Mouse (Mus musculus) midbrain, postnatal 0 days (tissue): ENCODE data around the gene Macrod1. TPM values are rescaled to one million over a fixed set of nuclear protein-coding genes. Genes with fewer than 3 reads are reported as not detected.

Experiments
- ATAC-seq: fragments of 200-750 bp; cut with Nextera tagmentation; 2 replicates; pipeline ENCODE4 v1.8.0; 2017; ENCODE audit warnings: moderate number of reproducible peaks, mild to moderate bottlenecking, moderate TSS enrichment, moderate library complexity; ENCODE audit not compliant: low FRiP score
- DNase-seq: peaks from one replicate; pipeline ENCODE4 v3.0.0-alpha.2; 2015; ENCODE audit warnings: low spot score
- H3K27ac ChIP-seq: fragments of 300-500 bp; sonication (generic); 2 replicates; pipeline ENCODE4 v1.5.1; 2014; ENCODE audit warnings: low read depth, mild to moderate bottlenecking, low read length, mixed read lengths
- H3K27me3 ChIP-seq: fragments of 300-500 bp; sonication (generic); 2 replicates; pipeline ENCODE4 v1.6.1; 2014; ENCODE audit warnings: low read length, control low read depth, mixed read lengths; ENCODE audit not compliant: insufficient read depth
- H3K36me3 ChIP-seq: fragments of 300-500 bp; sonication (generic); 2 replicates; pipeline ENCODE4 v1.6.1; 2014; ENCODE audit warnings: low read length, control low read depth, mixed read lengths; ENCODE audit not compliant: insufficient read depth
- H3K4me1 ChIP-seq: fragments of 300-500 bp; sonication (generic); 2 replicates; pipeline ENCODE4 v1.6.1; 2014; ENCODE audit warnings: mild to moderate bottlenecking, control low read depth, antibody characterized with exemption, low read length, mixed read lengths; ENCODE audit not compliant: insufficient read depth
- H3K4me2 ChIP-seq: fragments of 300-500 bp; sonication (generic); 2 replicates; pipeline ENCODE4 v1.6.1; 2014; ENCODE audit warnings: low read depth, mild to moderate bottlenecking, low read length, mixed read lengths; ENCODE audit not compliant: poor library complexity, severe bottlenecking
- H3K4me3 ChIP-seq: fragments of 300-500 bp; sonication (generic); 2 replicates; pipeline ENCODE4 v1.5.1; 2014; ENCODE audit warnings: low read depth, mild to moderate bottlenecking, low read length, moderate library complexity
- H3K9ac ChIP-seq: fragments of 300-500 bp; sonication (generic); replicated peaks from 2 replicates; pipeline ENCODE4 v1.6.1; 2014; ENCODE audit warnings: mild to moderate bottlenecking, low read length, moderate library complexity, mixed read lengths; ENCODE audit not compliant: poor library complexity, severe bottlenecking
- H3K9me3 ChIP-seq: fragments of 300-500 bp; sonication (generic); 2 replicates; pipeline ENCODE4 v1.6.1; 2016; ENCODE audit warnings: low read length, control low read depth
- CTCF ChIP-seq: IDR thresholded peaks from 2 replicates; pipeline ENCODE4 v1.5.1; 2016; ENCODE audit warnings: antibody characterized with exemption, mild to moderate bottlenecking
- WGBS: fragments of 180-500 bp; shearing (Covaris S2); extraction: QIAGEN DNeasy Blood & Tissue Kit; methylation state at CpG from one replicate; pipeline ENCODE4 v1.1.7; 2014; 5-methylcytosine and 5-hydroxymethylcytosine counted together
- polyA plus RNA-seq: library from polyadenylated mRNA; unstranded; fragments of >200 nt; fragmentation: Nextera tagmentation; extraction: Ambion mirVana; gene quantifications from 2 replicates; pipeline ENCODE4 v1.2.1, GENCODE M21; 2015
- total RNA-seq: library from RNA; depleted of rRNA; stranded (reverse); fragments of >200 nt; gene quantifications from 2 replicates; pipeline ENCODE4 v1.2.3, GENCODE M21; 2014

The Macrod1 gene
- total and polyA plus RNA-seq, 2 experiments from 2014 or later, result 1.4 to 6.2 TPM

GRCm38 (mm10) chr19:7142207-7142915 lies 85.8 kb downstream of the Macrod1 start:
- peaks cover 17% of the 10 kb centered on the region for H3K4me1 ChIP-seq
- H3K27ac ChIP-seq, result no peak overlapping the region
- H3K36me3 ChIP-seq, result no peaks in the 10 kb centered on the region
- DNase-seq (no peak), ATAC-seq (no peak)
- H3K4me3 ChIP-seq, result no peak overlapping the region
- H3K9ac ChIP-seq, result no peak overlapping the region
- H3K9me3 ChIP-seq, result no peaks in the 10 kb centered on the region
- no peaks in the 10 kb centered on the region for H3K27me3 ChIP-seq
- WGBS, result 46% methylated on average over 5 of the region's 5 CpGs
- no peak for TF ChIP-seq CTCF
- no peak overlapping the region for H3K4me2 ChIP-seq

- 7% methylated on average over 20 of the region's 20 CpGs for WGBS
- Histone ChIP-seq H3K9ac (peak overlapping the region; percentile 26), H3K4me2 (peak overlapping the region; percentile 46), H3K4me1 (peaks cover 17% of the 10 kb centered on the region), H3K27me3 (no peaks in the 10 kb centered on the region), H3K4me3 (peak overlapping the region; percentile 24), H3K9me3 (no peaks in the 10 kb centered on the region), H3K36me3 (no peaks in the 10 kb centered on the region), H3K27ac (no peak overlapping the region)
- DNase-seq, result no peak
- TF ChIP-seq CTCF, result no peak
- no peak for ATAC-seq
These were observed 87.2 kb downstream of the Macrod1 start for GRCm38 (mm10) chr19:7143854-7144253.

GRCm38 (mm10) chr19:7144458-7144857 lies 87.8 kb downstream of the Macrod1 start:
- 78% methylated on average over 3 of the region's 3 CpGs for WGBS
- Histone ChIP-seq H3K4me3 (no peak overlapping the region), H3K36me3 (no peaks in the 10 kb centered on the region), H3K4me2 (no peak overlapping the region), H3K27me3 (no peaks in the 10 kb centered on the region), H3K4me1 (peaks cover 17% of the 10 kb centered on the region), H3K27ac (no peak overlapping the region), H3K9me3 (no peaks in the 10 kb centered on the region), H3K9ac (no peak overlapping the region)
- ATAC-seq (no peak), DNase-seq (no peak)
- no peak for TF ChIP-seq CTCF

- no peak for ATAC-seq
- TF ChIP-seq CTCF, result no peak
- WGBS, result 80% methylated on average over 13 of the region's 13 CpGs
- Histone ChIP-seq H3K9ac (no peak overlapping the region), H3K9me3 (no peaks in the 10 kb centered on the region), H3K36me3 (no peaks in the 10 kb centered on the region), H3K4me2 (no peak overlapping the region), H3K27me3 (no peaks in the 10 kb centered on the region), H3K27ac (no peak overlapping the region), H3K4me3 (no peak overlapping the region), H3K4me1 (peaks cover 10% of the 10 kb centered on the region; the same call in 1 of the 2 replicates)
- no peak for DNase-seq
These were observed 89.8 kb downstream of the Macrod1 start for GRCm38 (mm10) chr19:7146376-7146775.

- Histone ChIP-seq H3K4me3 (no peak overlapping the region), H3K4me1 (peaks cover 7% of the 10 kb centered on the region; the same call in 1 of the 2 replicates), H3K36me3 (no peaks in the 10 kb centered on the region), H3K27ac (no peak overlapping the region), H3K9me3 (no peaks in the 10 kb centered on the region), H3K4me2 (no peak overlapping the region), H3K27me3 (no peaks in the 10 kb centered on the region), H3K9ac (no peak overlapping the region)
- 48% methylated on average over 4 of the region's 4 CpGs for WGBS
- no peak for ATAC-seq
- DNase-seq, result no peak
- no peak for TF ChIP-seq CTCF
These were observed 91.5 kb downstream of the Macrod1 start for GRCm38 (mm10) chr19:7148096-7148495.

- ATAC-seq, result no peak
- Histone ChIP-seq H3K27me3 (no peaks in the 10 kb centered on the region), H3K36me3 (no peaks in the 10 kb centered on the region), H3K4me1 (peaks cover 4% of the 10 kb centered on the region; the same call in 1 of the 2 replicates), H3K27ac (no peak overlapping the region), H3K4me2 (no peak overlapping the region), H3K9me3 (no peaks in the 10 kb centered on the region), H3K4me3 (no peak overlapping the region), H3K9ac (0 out of 2 replicates have a peak overlapping the region, but pooled peaks have one; percentile 29)
- DNase-seq, result no peak
- no peak for TF ChIP-seq CTCF
- WGBS, result 64% methylated on average over 8 of the region's 8 CpGs
These were observed 92.0 kb downstream of the Macrod1 start for GRCm38 (mm10) chr19:7148541-7149085.
